Mouse (Mus musculus): ENCODE data around the gene Vax2. TPM values are rescaled to one million over a fixed set of nuclear protein-coding genes. Genes with fewer than 3 reads are reported as not detected.

Gene Vax2
- polyA plus RNA-seq, 1 experiment from 2014 or later, result not detected

Other genes starting within 250 kb of the Vax2 start
- gene Dguok, start 204.3 kb upstream of the Vax2 start, polyA plus RNA-seq (2015; fragmentation: Nextera tagmentation; extraction: Ambion mirVana), result 24.1 and 24.3 TPM in 2 replicates
- gene Actg2, start 175.0 kb upstream of the Vax2 start, polyA plus RNA-seq (2015; fragmentation: Nextera tagmentation; extraction: Ambion mirVana), result 3.8 and 9.8 TPM in 2 replicates
- 9.6 TPM in 2 replicates for gene Stambp, start 138.5 kb upstream of the Vax2 start, polyA plus RNA-seq (2015; fragmentation: Nextera tagmentation; extraction: Ambion mirVana)
- 17.8 and 20.6 TPM in 2 replicates for gene Clec4f, start 55.1 kb upstream of the Vax2 start, polyA plus RNA-seq (2015; fragmentation: Nextera tagmentation; extraction: Ambion mirVana)
- gene Cd207, start 33.4 kb upstream of the Vax2 start, polyA plus RNA-seq (2015; fragmentation: Nextera tagmentation; extraction: Ambion mirVana), result 1.3 and 1.4 TPM in 2 replicates
- not detected in 2 replicates for gene Atp6v1b1, start 31.7 kb downstream of the Vax2 start, polyA plus RNA-seq (2015; fragmentation: Nextera tagmentation; extraction: Ambion mirVana)
- gene Ankrd53, start 51.4 kb downstream of the Vax2 start, polyA plus RNA-seq (2015; fragmentation: Nextera tagmentation; extraction: Ambion mirVana), result not detected in 2 replicates
- gene Tex261, start 64.5 kb downstream of the Vax2 start, polyA plus RNA-seq (2015; fragmentation: Nextera tagmentation; extraction: Ambion mirVana), result 39.2 and 42.0 TPM in 2 replicates
- 18.8 and 20.1 TPM in 2 replicates for gene Nagk, start 83.7 kb downstream of the Vax2 start, polyA plus RNA-seq (2015; fragmentation: Nextera tagmentation; extraction: Ambion mirVana)
- 3.5 and 4.2 TPM in 2 replicates for gene Paip2b, start 120.5 kb downstream of the Vax2 start, polyA plus RNA-seq (2015; fragmentation: Nextera tagmentation; extraction: Ambion mirVana)
- gene Zfp638, start 155.8 kb downstream of the Vax2 start, polyA plus RNA-seq (2015; fragmentation: Nextera tagmentation; extraction: Ambion mirVana), result 14.5 and 15.1 TPM in 2 replicates

Data from liver, embryonic 16.5 days (tissue).